ENCODE assay signal across 8 mouse cellular contexts in genomic region chr9:85410643-85411296, GRCm38 (mm10).
DNase-seq lines count a peak whose midpoint lies in the region; ATAC-seq and TF ChIP-seq lines count a peak whose summit lies in the region.

No protein-coding gene starts in this region.

- ATAC-seq in megakaryocyte, adult 5-6 weeks (ENCODE audit: poor library complexity, severe bottlenecking) = peak; percentile 88

- H3K4me1 ChIP-seq in testis, adult 2 months (ENCODE audit: control insufficient read depth, insufficient read depth, low read length) = no peaks in the 10 kb centered on the region

- DNase-seq in cerebellum, adult 11-12 months = peak; percentile 4
- no peak for DNase-seq in cerebellum, adult 11 months
- peak; percentile 62 for DNase-seq in urinary bladder, postnatal 14 days (ENCODE audit: low spot score)
- DNase-seq in urinary bladder, postnatal 10 days (ENCODE audit: low spot score) = no peak
- peak; percentile 60 to 65 for DNase-seq in heart, postnatal 10 days
- DNase-seq in layer of hippocampus, postnatal 25 days (ENCODE audit: extremely low spot score in 1 of 2, low spot score in 1 of 2) = peak; percentile 30 to 53

- H3K36me3 ChIP-seq in testis, adult 2 months (ENCODE audit: control insufficient read depth, insufficient read depth, low read length) = no peaks in the 10 kb centered on the region

- H3K27ac ChIP-seq in testis, adult 2 months (ENCODE audit: control insufficient read depth, insufficient read depth, low read depth, low read length) = peak overlapping the region; percentile 47

- no peak overlapping the region for H3K4me3 ChIP-seq in testis, adult 2 months (ENCODE audit: control insufficient read depth, low read depth, low read length)

- no peaks in the 10 kb centered on the region for H3K27me3 ChIP-seq in testis, adult 2 months (ENCODE audit: control insufficient read depth, insufficient read depth, low read length)

- intact Hi-C loops in heart, postnatal 10 days (cut with DNase I) = no loop called here

- TF ChIP-seq POLR2A in testis, adult 2 months (IDR thresholded peaks at IDR 0.05; ENCODE audit: control insufficient read depth, low read depth, low read length) = no peak

- no peak for TF ChIP-seq CTCF in testis, adult 2 months (IDR thresholded peaks at IDR 0.05; ENCODE audit: control insufficient read depth, insufficient read depth, insufficient replicate concordance, low read depth, low read length)

Comparison
In these comparisons a context has a peak if more than half of its experiments do, and no peak if none do; other contexts are left out.
1. DNase-seq: peak in cerebellum, adult 11-12 months (single experiment), urinary bladder, postnatal 14 days (single experiment), heart, postnatal 10 days (2 of 2) and layer of hippocampus, postnatal 25 days (2 of 2); none in cerebellum, adult 11 months (single experiment) and urinary bladder, postnatal 10 days (single experiment).